In genomic region chr10:7954627-7954988, GRCm38 (mm10) we compare ENCODE assay signal across 9 mouse cellular contexts. TPM values are rescaled to one million over a fixed set of nuclear protein-coding genes. Genes with fewer than 3 reads are reported as not detected.
DNase-seq lines count a peak whose midpoint lies in the region; ATAC-seq and TF ChIP-seq lines count a peak whose summit lies in the region.
"Had no signal": no experiment of that assay in that cellular context is flagged by ENCODE, and none has a peak within 500 bp of the region (broad histone marks: within the 10 kb centered on the region; RNA-seq: fewer than 3 reads in every experiment).

No protein-coding gene starts in this region.

- H3K27me3 ChIP-seq in testis, adult 2 months (ENCODE audit: control insufficient read depth, insufficient read depth, low read length) = no peaks in the 10 kb centered on the region
- H3K27me3 ChIP-seq in hindbrain, postnatal 0 days (ENCODE audit: insufficient read depth, low read length) = no peaks in the 10 kb centered on the region
- no peaks in the 10 kb centered on the region for H3K27me3 ChIP-seq in neural tube, embryonic 12.5 days (replicated peaks)
- H3K27me3 ChIP-seq: Patski had no signal

- ATAC-seq in hindbrain, postnatal 0 days = no peak
- no peak for ATAC-seq in neural tube, embryonic 12.5 days (ENCODE audit: low FRiP score, low read depth)

- peak overlapping the region; percentile 92 for H3K4me3 ChIP-seq in testis, adult 2 months (ENCODE audit: control insufficient read depth, low read depth, low read length)
- peak overlapping the region; percentile 94 for H3K4me3 ChIP-seq in hindbrain, postnatal 0 days (ENCODE audit: low read length)
- peak overlapping the region; percentile 90 for H3K4me3 ChIP-seq in neural tube, embryonic 12.5 days

- no peak for TF ChIP-seq CTCF in testis, adult 2 months (IDR thresholded peaks at IDR 0.05; ENCODE audit: control insufficient read depth, insufficient read depth, insufficient replicate concordance, low read depth, low read length)
- no peak for TF ChIP-seq CTCF in hindbrain, postnatal 0 days (IDR thresholded peaks at IDR 0.05; ENCODE audit: low read depth)

- WGBS in hindbrain, postnatal 0 days = 0% methylated on average over 5 of the region's 5 CpGs
- 2% methylated on average over 5 of the region's 5 CpGs for WGBS in neural tube, embryonic 12.5 days

- peak overlapping the region; percentile 99 for H3K9ac ChIP-seq in hindbrain, postnatal 0 days (replicated peaks; ENCODE audit: low read length)
- peak overlapping the region; percentile 96 for H3K9ac ChIP-seq in neural tube, embryonic 12.5 days

- H3K36me3 ChIP-seq in testis, adult 2 months (ENCODE audit: control insufficient read depth, insufficient read depth, low read length) = no peaks in the 10 kb centered on the region
- H3K36me3 ChIP-seq in hindbrain, postnatal 0 days (ENCODE audit: insufficient read depth, low read length) = no peaks in the 10 kb centered on the region
- H3K36me3 ChIP-seq in neural tube, embryonic 12.5 days = no peaks in the 10 kb centered on the region

- H3K9me3 ChIP-seq in hindbrain, postnatal 0 days (ENCODE audit: low read length) = no peaks in the 10 kb centered on the region
- no peaks in the 10 kb centered on the region for H3K9me3 ChIP-seq in neural tube, embryonic 12.5 days

- TF ChIP-seq POLR2A in testis, adult 2 months (IDR thresholded peaks at IDR 0.05; ENCODE audit: control insufficient read depth, low read depth, low read length) = no peak

- H3K4me1 ChIP-seq in testis, adult 2 months (ENCODE audit: control insufficient read depth, insufficient read depth, low read length) = no peaks in the 10 kb centered on the region; the same call in none of the 2 replicates
- H3K4me1 ChIP-seq in hindbrain, postnatal 0 days (ENCODE audit: insufficient read depth, low read length) = peaks cover 5% of the 10 kb centered on the region; the same call in 1 of the 2 replicates
- H3K4me1 ChIP-seq in neural tube, embryonic 12.5 days = peaks cover 15% of the 10 kb centered on the region

- no peak overlapping the region for H3K27ac ChIP-seq in testis, adult 2 months (ENCODE audit: control insufficient read depth, insufficient read depth, low read depth, low read length)
- peak overlapping the region; percentile 99 for H3K27ac ChIP-seq in hindbrain, postnatal 0 days
- H3K27ac ChIP-seq in neural tube, embryonic 12.5 days = no peak overlapping the region

- H3K4me2 ChIP-seq in hindbrain, postnatal 0 days (ENCODE audit: low read depth, low read length) = peak overlapping the region; percentile 84
- H3K4me2 ChIP-seq in neural tube, embryonic 12.5 days (replicated peaks) = peak overlapping the region; percentile 84

- peak; percentile 12 for DNase-seq in cerebellum, adult 9-11 months
- DNase-seq in cerebellum, adult 11-12 months = no peak
- no peak for DNase-seq in testis, postnatal 10 days (ENCODE audit: low spot score)
- DNase-seq in hindbrain, postnatal 0 days (ENCODE audit: low spot score) = peak; percentile 23
- no peak for DNase-seq in gastrocnemius, postnatal 4 days (ENCODE audit: low spot score in 2 of 2)
- DNase-seq in cerebellum, adult 11 months = no peak

RNA-seq across cellular contexts. Expression of gene Tab2, which starts 1.4 kb away (rescaled TPM):
- 13.5 and 20.7 TPM in 2 replicates for polyA plus RNA-seq in testis, adult 2 months (2012; rRNA removed)
- 54.3 and 64.3 TPM in 2 replicates for total RNA-seq in hindbrain, postnatal 0 days (2014; rRNA removed)
- polyA plus RNA-seq in hindbrain, postnatal 0 days (2015; fragmentation: Nextera tagmentation; extraction: Ambion mirVana) = 11.4 and 12.0 TPM in 2 replicates
- 18.3 and 19.4 TPM in 2 replicates for polyA plus RNA-seq in neural tube, embryonic 12.5 days (2016; fragmentation: Nextera tagmentation; extraction: Ambion mirVana)
- total RNA-seq in gastrocnemius, postnatal 4 days (2021) = 10 to 100 TPM; 67.7 to 75.0 TPM

Comparison
In these comparisons a context has a peak if more than half of its experiments do, and no peak if none do; other contexts are left out.
1. DNase-seq: peak in cerebellum, adult 9-11 months (single experiment) and hindbrain, postnatal 0 days (single experiment); none in cerebellum, adult 11-12 months (single experiment), testis, postnatal 10 days (single experiment), gastrocnemius, postnatal 4 days (0 of 2) and cerebellum, adult 11 months (single experiment).
2. Peak in every context shown above with its lines, with median percentiles within 50 percentile points of each other: H3K4me3 ChIP-seq.